Mouse (Mus musculus): Measurements from ENCODE around the gene Metap1.
"Not testable (repeated sequence)": the region's sequence is repeated elsewhere in the genome, so short reads cannot be mapped to it uniquely, and the experiment has no call there.

The Metap1 gene

DNA sequence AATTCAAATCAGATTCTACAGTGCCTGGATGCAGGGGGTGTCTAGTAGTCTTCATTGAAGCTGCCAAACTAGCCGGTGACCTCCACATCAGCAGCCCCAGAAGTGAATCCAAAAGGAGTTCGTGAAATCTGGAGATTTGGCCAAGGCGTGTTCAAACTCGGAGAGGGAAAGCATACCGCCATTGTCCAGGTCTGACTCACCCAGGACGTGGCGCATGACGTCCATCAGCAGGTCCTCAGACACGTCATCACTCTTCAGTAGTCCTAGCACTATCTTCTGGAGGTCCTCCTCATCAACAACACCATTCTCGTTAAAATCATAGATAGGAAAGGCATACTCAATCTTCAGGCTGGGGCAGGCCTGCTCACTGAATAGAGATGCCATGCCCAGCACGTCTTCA is 14.4 kb upstream of the Metap1 start:
- DNase-seq (ENCODE audit: low read depth, low spot score): no peak

DNA sequence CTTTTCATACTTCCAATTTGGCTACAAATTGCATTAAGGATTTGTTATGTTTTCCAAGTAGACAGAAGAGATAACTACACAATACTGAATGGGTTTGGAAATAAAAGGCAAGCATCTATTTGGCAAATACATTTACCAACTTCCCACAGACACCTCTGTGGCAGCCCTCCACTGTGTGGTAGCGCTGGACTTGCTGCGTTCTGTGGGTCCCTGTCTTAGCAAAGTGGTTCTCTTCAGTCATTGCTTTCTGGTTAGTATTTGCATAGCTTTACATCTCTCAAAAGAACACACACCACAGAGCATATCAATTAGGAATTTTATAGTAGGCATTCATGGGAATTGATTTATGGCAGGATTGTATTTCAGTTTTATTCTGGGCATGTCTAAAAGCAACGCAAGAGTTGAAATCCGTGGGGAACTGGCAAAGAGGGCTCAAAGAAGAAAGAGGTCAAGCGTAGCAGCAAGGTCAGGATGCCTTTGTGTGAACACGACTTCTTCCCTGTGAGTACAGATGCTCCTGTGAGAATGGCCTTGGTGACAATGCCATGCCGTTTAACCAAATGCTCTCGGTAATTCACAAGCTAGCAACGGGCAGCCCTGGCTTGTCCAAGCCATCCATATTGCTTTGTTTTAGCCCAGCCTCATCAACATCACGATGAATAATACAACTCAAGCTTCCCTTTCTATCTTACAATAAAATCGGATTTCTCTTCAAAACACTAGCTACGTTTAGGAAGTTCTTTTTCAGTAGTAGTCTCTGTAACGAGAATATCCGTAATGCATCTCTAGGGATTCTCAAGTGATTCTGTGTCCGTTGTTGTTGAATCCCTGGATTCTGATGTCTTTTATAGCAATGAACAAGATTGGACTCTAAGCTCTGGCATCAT is 10.8 kb upstream of the Metap1 start:
- DNase-seq (ENCODE audit: low read depth, low spot score): no peak

DNA sequence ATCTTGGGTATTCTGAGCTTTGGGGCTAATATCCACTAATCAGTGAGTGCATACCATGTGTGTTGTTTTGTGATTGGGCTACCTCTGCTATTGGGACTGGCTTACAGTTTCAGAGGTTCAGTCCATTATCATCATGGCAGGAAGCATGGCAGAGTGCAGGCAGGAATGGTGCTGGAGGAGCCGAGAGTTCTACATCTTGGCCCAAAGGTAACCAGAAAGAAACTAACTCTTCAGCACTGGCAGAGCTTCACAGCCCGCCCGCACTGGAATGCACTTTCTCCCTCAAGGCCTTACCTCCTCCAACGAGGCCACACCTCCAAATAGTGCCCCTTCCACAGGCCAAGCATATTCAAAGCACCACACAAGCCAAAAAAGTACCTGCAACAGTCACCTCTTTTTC is 9.4 kb upstream of the Metap1 start:
- DNase-seq (ENCODE audit: low read depth, low spot score): no peak

DNA sequence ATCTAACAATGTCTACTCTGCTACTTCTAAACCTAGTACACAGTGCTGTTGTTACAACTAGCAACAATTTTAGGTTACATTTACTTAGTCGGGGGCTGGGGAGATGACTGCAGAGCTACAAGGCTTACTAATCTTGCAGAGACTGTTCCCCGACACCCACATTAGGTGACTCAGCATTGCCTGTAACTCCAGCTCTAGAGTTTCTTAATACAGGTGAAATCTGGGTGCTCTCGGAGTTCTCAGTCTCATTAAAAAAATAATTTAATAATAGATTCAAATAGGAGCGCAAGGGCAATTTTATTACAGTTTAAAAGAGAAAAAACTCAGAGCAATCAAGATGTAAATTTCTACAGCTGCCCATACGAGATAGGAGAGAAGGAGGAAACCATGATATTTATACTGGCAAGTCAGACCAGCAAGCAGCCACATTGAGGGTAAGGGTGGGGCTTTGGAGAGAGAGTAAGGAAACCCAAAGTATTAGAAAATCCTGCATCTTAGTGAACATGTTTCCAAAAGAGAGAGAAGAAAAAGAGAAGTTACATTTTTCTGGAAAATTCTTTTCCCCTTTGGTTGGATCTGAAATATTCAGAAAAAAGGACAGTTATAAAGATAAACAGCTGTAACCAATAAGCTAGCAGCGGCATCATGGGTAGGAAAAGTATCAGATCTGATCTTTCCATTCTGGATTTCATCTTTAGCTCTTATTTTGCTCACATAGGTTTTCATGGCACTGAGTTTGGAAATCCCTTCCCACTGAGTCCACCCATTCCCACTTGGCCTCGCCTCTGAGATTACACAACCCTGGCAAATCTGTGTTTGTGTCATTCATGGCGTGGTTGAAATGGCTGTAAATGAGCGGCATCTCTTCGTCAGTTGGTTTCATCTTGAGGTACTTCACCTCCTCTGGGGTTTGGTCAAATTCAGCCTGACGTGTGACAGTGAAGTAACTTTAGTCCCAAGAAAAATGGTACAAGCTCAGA is 6.1 kb upstream of the Metap1 start:
- peak; percentile 21 for DNase-seq (ENCODE audit: low read depth, low spot score)

DNA sequence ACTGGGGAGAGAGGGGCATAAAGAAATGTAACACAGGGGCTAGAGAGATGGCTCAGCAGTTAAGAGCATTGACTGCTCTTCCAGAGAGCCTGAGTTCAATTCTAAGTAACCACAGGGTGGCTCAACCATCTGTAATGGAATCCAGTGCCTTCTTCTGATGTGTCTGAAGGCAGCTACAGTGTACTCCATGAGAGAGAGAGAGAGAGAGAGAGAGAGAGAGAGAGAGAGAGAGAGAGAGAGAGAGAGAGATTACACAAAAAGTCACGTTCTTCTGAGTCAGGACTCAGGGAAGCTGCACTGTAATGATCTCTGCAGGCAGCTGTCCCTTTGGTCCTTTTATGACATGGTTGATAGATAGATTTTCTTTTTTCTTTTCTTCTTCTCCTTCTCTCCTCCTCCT is 5.2 kb upstream of the Metap1 start:
- no peak for DNase-seq (ENCODE audit: low read depth, low spot score)

DNA sequence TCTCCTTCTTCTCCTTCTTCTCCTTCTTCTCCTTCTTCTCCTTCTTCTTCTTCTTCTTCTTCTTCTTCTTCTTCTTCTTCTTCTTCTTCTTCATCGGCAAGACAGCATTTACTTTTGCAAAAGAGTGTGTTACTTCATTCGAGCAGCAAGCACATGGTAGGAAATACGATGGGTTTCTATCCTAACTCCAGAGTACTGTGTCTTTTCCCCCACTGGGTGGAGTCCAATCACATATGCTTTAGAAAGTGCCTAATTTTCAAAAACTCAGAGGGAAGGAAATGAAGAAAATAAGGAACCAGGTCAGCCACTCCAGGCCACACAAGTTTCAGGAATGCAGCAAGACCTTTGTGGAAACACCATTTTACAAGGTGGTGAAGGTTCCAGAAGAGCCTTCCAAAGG is 4.4 kb upstream of the Metap1 start:
- DNase-seq (ENCODE audit: low read depth, low spot score): no peak

DNA sequence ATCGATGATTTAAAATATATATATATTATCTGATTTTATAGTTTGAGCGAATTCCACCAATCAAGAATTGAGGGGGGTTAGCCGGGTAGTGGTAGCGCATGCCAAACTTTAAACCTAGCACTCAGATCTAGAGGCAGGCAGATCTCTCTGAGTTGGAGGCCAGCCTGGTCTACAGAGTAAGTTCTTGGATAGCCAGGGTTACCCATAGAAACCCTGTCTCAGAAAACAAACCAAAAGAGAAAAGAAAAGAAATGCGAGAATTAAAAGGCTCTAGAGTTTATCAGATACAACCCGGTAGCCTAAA is 671 bp upstream of the Metap1 start:
- no peak for DNase-seq (ENCODE audit: low read depth, low spot score)

DNA sequence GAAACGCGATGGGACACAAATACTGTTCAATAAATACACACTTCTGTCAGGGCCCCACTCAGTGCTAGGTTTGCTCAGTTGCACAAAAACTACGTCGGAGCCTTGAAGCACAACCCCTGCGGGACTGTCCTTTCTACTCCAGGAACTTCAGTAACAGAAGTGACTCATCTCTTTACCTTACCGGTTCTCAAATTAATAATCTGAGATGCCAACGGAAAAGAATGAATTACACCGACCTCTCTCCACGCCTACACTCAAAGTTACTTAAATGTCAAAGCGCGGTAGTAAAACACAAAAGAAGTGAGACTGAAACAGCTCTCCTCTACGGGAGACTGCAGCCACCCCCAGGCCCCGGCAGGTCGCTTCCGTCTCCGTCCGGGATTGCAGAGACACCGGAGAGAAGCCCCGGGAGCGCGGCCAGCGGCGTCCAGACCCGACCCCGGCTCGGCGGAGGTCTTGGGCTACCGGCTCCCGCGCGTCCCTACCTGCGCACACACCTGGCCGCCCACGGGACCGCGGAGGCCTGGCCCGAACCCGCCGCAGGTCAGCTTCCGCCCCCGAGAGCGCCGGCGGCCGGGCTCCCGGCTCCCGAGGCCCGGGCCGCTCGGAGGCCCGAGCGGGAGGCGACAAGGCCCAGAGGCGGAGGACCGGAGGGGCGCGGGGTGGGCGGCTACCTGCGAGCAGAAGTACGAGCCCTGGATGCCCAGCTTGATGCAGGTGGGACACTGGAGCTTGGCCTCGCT is 560 bp downstream of the Metap1 start:
- peak; percentile 21 for DNase-seq (ENCODE audit: low read depth, low spot score)

DNA sequence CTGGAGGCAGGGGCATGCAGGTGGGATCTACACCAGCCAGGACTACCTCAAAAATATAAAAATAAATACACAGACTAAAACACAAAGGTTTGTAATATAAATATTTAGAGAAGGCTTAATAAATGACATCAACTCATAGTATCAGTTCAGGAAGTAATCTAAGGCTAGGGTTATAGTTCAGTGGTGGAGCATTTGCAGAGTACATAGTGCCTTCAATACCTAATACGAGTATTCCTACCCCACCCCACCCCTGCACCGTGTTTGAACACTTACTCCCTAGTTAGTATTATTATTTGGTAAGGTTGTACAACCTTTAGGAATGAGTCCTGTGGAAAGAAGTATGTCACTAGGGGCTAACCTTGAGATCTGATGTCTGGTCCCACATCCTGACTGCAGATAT is 6.1 kb downstream of the Metap1 start:
- DNase-seq (ENCODE audit: low read depth, low spot score): no peak

DNA sequence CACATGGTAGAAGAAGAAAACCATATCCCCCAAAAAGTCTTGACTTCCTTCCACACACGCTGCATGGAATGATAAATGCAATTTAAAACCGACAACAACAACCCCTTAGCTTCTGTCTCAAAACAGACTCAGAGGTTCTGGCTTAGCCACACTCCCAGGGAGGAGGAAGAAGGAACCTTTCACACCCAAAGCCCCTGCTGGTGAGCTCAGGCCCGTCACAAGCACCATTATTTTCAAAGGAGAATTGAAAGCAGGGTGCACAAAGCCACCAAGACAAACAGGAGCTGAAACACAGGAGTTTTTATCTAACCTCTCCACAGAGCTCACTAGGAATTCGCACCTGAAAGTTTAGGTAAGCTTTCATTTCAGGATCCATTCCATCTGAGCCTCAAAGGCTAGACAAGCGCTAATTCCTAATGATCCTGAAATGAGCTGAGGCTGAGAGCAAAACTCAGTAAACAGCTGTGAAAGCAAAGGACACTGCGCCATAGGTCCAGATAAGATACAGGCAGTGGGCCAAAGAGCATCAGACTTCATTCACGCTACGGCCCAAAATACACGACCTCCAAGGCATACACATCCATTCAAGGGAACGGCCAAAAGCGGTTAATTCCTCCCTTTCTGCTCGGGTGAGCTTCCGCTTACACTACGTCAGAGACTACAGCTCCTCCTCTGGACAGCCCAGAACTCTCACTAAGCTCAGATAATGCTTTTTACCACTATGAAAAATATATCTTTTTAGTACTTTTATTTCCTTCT is 7.6 kb downstream of the Metap1 start:
- no peak for DNase-seq (ENCODE audit: low read depth, low spot score)

DNA sequence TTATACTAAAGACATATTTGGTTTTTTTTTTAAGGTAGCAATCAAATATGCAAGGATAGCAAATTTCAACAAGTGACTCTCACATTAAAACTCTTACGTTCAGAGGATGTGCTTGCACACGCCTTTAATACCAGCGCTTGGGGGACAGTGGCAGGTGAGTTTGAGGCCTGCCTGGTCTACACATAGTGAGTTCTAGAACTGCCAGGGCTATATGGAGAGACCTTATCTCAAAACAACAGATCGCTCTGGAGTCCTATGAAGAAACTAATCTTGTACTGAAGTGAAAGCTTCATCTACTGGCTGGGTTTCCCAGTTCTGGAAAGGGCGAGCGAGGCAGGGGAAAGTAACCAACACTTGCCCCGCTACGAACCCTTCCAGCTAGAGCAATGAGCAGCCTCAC is 9.8 kb downstream of the Metap1 start:
- no peak for DNase-seq (ENCODE audit: low read depth, low spot score)

DNA sequence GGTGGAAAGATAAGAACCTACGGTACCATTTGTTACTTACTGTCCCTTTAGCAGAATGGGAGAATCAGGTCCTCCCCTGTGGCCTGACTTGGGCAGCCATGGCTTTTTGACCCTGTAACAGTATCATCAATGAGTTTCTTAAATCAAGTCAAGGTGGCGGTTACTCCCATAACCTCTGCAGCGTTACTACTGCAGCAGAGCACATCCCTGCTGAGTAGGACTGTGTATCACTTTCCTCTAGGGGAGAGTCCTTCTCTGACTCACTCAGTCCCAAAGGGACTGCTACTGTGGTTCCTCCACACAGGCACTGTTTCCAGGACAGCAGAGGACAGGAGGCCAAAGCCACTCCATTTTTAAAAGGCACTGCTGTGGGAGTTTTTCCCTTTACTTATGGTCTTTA is 18.2 kb downstream of the Metap1 start:
- DNase-seq (ENCODE audit: low read depth, low spot score): no peak

DNA sequence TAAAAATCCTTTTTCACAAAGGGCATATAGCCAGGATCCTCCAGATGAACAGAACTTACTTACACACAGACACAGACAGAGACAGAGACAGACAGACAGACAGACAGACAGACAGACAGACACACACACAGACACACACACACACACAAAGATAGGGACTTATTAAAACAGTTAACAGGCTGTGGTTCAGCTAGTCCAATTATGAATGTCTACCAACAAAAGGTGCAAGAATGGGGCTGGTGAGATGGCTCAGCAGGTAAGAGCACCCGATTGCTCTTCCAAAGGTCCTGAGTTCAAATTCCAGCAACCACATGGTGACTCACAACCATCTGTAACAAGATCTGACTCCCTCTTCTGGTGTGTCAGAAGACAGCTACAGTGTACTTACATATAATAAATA is 22.7 kb downstream of the Metap1 start:
- DNase-seq (ENCODE audit: low read depth, low spot score): not testable (repeated sequence)

DNA sequence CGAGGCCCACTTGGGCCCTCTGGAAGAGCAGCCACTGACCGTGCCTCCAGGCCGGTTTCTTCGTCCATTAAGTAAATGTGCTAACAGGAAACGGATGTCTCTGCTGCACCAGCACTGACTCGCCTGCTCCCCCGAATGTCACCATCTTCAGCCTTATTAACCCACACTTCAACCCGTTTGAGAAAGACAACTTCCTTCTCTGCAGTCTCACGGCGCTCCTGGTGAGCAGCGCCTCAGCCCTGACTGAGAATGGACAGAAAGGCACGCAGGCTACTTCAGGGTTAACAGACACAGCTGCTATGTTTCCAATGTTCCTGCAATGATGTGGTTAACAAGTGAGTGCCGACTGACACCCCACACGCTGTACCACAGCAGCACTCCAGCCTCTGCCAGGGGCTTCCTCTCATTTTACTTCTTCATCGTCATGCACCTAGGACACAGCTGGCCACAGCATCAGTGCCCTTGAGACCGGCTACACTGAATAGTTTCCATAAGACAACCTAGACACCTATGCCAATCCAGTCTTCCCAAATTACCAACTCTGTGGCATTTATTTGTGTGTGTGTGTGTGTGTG is 24.7 kb downstream of the Metap1 start:
- DNase-seq (ENCODE audit: low read depth, low spot score): no peak

DNA sequence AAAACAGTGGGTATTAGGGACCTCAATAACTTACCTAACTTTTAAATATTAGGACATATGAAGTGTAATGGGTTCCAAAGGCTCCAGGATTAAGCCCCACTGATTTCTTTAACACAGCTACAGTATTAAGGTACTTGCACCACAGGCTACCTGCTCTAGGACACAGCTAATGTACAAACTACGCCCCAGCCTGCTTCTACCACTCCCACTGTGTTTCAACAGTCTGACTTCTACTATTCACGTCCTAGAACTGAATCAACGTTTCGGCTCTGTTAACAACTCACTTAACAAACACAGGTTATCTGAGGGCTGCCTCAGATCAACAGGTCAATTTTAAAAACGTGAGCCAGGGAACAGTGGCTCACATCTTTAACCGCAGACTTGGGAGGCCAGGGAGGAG is 25.5 kb downstream of the Metap1 start:
- no peak for DNase-seq (ENCODE audit: low read depth, low spot score)

DNA sequence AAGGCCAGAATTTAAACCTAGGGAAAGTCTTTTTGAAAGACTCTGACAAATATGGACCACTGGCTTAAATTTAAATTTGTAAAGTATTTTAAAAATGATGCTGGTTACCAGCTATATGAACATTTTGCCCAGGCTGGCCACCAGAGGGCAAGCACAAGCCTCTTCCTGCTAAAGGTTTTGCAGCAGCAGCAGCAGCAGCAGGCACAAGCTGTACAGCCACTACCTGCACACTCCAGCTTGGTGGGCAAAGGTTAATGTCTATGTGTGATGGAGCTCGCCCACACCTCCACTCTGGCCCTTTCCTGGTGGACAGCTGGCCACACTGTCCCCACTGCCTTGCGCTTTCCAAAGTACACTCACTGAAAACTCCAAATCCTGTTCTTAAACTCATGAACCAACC is 26.2 kb downstream of the Metap1 start:
- DNase-seq (ENCODE audit: low read depth, low spot score): no peak

DNA sequence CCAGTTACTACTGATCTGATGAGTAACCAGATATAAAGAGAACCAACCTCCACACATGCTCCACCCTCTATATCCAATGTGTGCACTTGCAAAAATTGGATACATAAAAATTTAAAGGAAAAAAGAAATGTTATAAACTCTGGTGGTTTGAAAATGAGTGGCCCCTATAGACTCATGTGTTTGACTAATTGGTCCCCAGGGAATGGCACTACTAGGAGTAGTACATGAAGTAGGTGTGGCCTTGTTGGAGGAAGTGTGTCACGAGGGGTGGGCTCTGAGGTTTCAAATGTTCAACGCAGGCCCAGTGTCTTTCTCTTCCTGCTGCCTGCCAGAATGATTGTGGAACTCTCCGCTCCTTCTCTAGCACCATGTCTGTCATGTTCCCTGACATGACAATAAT is 27.5 kb downstream of the Metap1 start:
- no peak for DNase-seq (ENCODE audit: low read depth, low spot score)

DNA sequence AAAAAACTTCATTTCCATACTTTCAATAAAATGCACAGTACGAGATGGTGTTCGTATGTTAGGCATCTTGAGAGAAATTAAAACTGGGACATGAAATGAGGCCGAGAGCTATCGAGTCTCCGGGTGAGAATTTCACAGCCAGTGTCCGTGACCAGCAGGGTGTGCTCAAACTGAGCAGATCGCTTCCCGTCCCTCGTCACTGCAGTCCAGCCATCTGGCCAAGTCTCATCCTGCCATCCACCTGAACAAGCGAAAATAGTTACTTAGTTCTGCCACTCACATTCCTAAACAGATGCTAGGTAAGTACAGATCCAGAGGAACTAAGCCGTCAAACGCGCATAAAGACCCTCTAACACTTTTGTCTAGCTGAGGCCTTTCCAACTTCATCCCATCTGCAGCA is 29.1 kb downstream of the Metap1 start:
- DNase-seq (ENCODE audit: low read depth, low spot score): no peak

DNA sequence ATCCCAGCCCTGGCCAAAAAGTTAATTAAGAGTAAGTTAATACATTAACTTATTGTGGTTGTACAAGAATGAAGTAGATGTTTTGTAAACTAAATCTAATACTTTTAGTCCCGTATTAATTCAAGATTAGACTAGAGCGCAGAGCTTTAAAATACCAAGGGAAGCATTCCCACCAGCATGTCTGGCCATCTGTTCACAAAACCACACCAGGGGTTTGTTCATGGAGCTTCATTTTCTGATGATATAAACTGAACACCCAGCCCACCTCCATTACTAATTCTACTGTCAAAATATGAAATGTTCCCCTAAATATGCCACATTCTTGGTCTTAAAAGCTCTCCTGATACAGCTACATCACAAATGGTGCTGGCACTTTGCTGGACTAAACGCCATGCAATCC is 30.9 kb downstream of the Metap1 start:
- no peak for DNase-seq (ENCODE audit: low read depth, low spot score)

DNA sequence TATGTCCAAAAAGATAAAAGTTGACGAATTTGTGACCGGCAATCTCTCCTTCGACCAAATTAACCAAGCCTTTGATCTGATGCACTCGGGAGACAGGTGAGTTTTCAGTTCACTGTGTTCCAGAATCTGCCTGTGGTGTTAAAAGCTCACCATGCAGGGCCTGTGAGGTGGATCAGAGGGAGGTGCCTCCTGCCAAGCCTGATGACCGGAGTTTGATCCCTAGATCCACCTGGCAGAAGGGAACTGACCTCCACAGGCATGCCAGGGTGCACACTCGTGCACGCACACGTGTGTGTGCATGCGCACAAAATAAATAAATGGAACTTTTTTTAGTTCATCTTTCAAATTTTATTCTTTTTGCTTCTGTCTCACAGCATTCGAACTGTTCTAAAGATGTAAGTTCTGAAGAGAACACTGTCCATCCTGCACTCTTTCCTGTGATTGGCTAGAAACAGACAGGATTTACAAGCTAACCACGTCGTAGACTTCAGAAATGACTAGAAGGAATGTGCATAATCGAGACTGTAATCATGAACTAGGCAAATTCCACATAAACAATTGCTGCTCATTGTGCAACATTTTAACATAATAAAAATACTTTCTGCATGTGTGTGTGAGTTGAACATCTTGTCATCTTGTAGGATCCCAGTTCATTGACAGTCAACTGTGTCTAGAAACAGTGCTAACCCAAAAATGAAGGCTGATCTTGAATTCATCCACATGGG is 34.4 kb downstream of the Metap1 start:
- DNase-seq (ENCODE audit: low read depth, low spot score): no peak

Measured in c-Kit-negative CD71-positive TER-119-positive erythroid progenitor cells, embryonic 14.5 days (primary cell).